Mouse (Mus musculus): ENCODE results near the gene Pgghg.

- TF ChIP-seq GATA1 (IDR thresholded peaks at IDR 0.05; ENCODE audit: borderline replicate concordance, low read length) (no peak), CTCF (IDR thresholded peaks at IDR 0.05; ENCODE audit: low read depth, low read length) (no peak), POLR2AphosphoS5 (IDR thresholded peaks at IDR 0.05; ENCODE audit: insufficient replicate concordance, low read depth, low read length) (no peak)
Measured at GRCm38 (mm10) chr7:140960026-140960425, 18.8 kb downstream of the Pgghg start.

Measured in G1E (cell line).